Mouse (Mus musculus) liver, embryonic 14.5 days (tissue): ENCODE results near the gene Atp13a2. TPM values are rescaled to one million over a fixed set of nuclear protein-coding genes. Genes with fewer than 3 reads are reported as not detected.
A peak's percentile ranks its signal among the peaks of the same experiment; 100 is the strongest.

Source experiments
- ATAC-seq: fragments of 200-750 bp; cut with Nextera tagmentation; 2 replicates; pipeline ENCODE4 v1.8.0; 2017; ENCODE audit warnings: moderate number of reproducible peaks, mild to moderate bottlenecking, moderate library complexity; ENCODE audit not compliant: insufficient read depth
- DNase-seq, 3 experiments: peaks; one replicate each; pipeline ENCODE4 v3.0.0-alpha.2; 2012 to 2013; ENCODE audit warnings: low read depth in 3 of 3, low spot score in 3 of 3
- H3K27ac ChIP-seq: fragments of 300-500 bp; sonication (generic); 2 replicates; pipeline ENCODE4 v1.5.1; 2014; ENCODE audit warnings: moderate library complexity, mild to moderate bottlenecking, control low read depth, inconsistent platforms
- H3K27me3 ChIP-seq: fragments of 300-500 bp; sonication (generic); 2 replicates; pipeline ENCODE4 v1.6.1; 2014; ENCODE audit warnings: mild to moderate bottlenecking, low read length, moderate library complexity; ENCODE audit not compliant: control insufficient read depth, insufficient read depth
- H3K36me3 ChIP-seq: fragments of 300-500 bp; sonication (generic); replicated peaks from 2 replicates; pipeline ENCODE4 v1.6.1; 2014; ENCODE audit warnings: low read depth; ENCODE audit not compliant: control insufficient read depth, insufficient read depth
- H3K4me1 ChIP-seq, 2 experiments: fragments of 200-500 bp in 1 of 2; fragments of 300-500 bp in 1 of 2; sonication (generic) in 1 of 2; replicated peaks; 2 replicates each; pipeline ENCODE4 v1.6.1; 2012 to 2014; ENCODE audit warnings: antibody characterized with exemption in 1 of 2, inconsistent platforms in 1 of 2, low read length in 1 of 2; ENCODE audit not compliant: control insufficient read depth in 2 of 2, insufficient read depth in 2 of 2
- H3K4me2 ChIP-seq: fragments of 300-500 bp; sonication (generic); 2 replicates; pipeline ENCODE4 v1.6.1; 2014; ENCODE audit warnings: low read depth, mild to moderate bottlenecking, control low read depth, moderate library complexity
- H3K4me3 ChIP-seq, 2 experiments: fragments of 200-500 bp in 1 of 2; fragments of 300-500 bp in 1 of 2; sonication (generic) in 1 of 2; 2 replicates each; pipeline ENCODE4 v1.5.1; 2012 to 2014; ENCODE audit warnings: low read depth in 2 of 2, low read length in 2 of 2, mild to moderate bottlenecking in 2 of 2, control low read depth in 1 of 2, inconsistent platforms in 1 of 2, moderate library complexity in 1 of 2; ENCODE audit not compliant: insufficient read depth in 1 of 2
- H3K9ac ChIP-seq: fragments of 300-500 bp; sonication (generic); replicated peaks from 2 replicates; pipeline ENCODE4 v1.6.1; 2014; ENCODE audit warnings: mild to moderate bottlenecking, control low read depth, moderate library complexity
- H3K9me3 ChIP-seq: fragments of 300-500 bp; sonication (generic); 2 replicates; pipeline ENCODE4 v1.6.1; 2016; ENCODE audit warnings: low read length, mixed read lengths; ENCODE audit not compliant: control insufficient read depth
- CTCF ChIP-seq: IDR thresholded peaks from 2 replicates; pipeline ENCODE4 v1.5.1; 2016; ENCODE audit warnings: antibody characterized with exemption, low read depth, control low read depth
- EP300 ChIP-seq: IDR thresholded peaks from 2 replicates; pipeline ENCODE4 v1.6.1; 2016; ENCODE audit warnings: antibody characterized with exemption, low read depth
- WGBS: fragments of 180-500 bp; shearing (Covaris S2); extraction: QIAGEN DNeasy Blood & Tissue Kit; methylation state at CpG from one replicate; pipeline ENCODE4 v1.1.7; 2014; ENCODE audit not compliant: insufficient replicate concordance; 5-methylcytosine and 5-hydroxymethylcytosine counted together
- polyA plus RNA-seq, 2 experiments: library from polyadenylated mRNA; depleted of rRNA in 1 of 2; stranded (reverse) in 1 of 2; unstranded in 1 of 2; fragments of >200 nt; fragmentation: Nextera tagmentation in 1 of 2; extraction: Ambion mirVana in 1 of 2; gene quantifications; 2 replicates each; pipeline versions ENCODE4 v1.2.1 to v1.2.3; 2012 to 2014

Atp13a2 gene
- polyA plus RNA-seq, 2 experiments: 11.4 to 17.9 TPM

DNA sequence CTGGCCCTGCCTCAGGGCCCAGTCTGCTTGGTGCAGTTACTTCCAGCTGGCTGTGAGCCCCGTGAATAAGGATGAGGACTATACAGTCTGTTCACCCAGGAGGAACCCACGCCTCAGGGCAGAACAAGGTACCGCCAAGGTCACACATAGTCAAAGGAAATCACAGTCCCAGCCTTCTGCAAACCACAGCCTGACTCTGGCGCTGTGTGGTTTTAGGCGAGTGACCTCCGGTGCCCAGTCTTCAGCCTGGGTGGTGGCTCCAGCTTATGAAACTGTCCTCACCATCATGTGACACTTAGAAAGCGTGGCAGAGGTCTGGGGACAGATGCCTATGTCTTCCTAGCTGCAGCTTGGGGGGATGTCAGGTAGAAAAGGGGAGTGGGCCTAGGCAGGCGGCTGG is 9.1 kb downstream of the Atp13a2 start:
- DNase-seq (no peak), ATAC-seq (no peak)
- Histone ChIP-seq H3K27ac (no peak overlapping the region), H3K36me3 (no peaks in the 10 kb centered on the region; the same call in 1 of the 2 replicates), H3K4me2 (no peak overlapping the region), H3K9ac (no peak overlapping the region), H3K27me3 (no peaks in the 10 kb centered on the region), H3K4me1 (no peaks in the 10 kb centered on the region), H3K9me3 (no peaks in the 10 kb centered on the region), H3K4me3 (no peak overlapping the region)
- TF ChIP-seq CTCF (no peak), EP300 (no peak)
- WGBS: 78% methylated on average over 8 of the region's 8 CpGs

DNA sequence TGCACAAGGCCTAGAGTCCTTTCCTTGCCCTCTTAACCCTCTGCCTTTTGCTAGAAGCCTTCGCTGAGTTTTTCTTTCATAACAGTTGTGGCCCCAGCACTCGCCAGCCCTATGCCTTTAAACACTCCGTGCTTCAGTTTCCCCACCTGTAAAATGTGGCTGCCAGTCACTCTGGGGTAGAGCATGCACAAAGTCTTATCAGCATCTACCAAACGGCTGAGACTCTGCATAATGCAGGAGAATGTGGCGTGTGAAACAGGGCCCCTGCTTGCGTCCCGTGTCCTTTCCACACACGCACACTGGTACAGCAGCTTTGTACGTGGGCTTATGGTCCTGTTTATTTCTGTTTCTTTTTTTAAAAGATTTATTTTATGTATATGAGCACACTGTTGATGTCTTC is 10.1 kb downstream of the Atp13a2 start:
- TF ChIP-seq CTCF (no peak), EP300 (peak; percentile 21; the same call in 1 of the 2 replicates)
- Histone ChIP-seq H3K36me3 (no peaks in the 10 kb centered on the region; the same call in 1 of the 2 replicates), H3K9me3 (no peaks in the 10 kb centered on the region), H3K27me3 (no peaks in the 10 kb centered on the region), H3K4me3 (no peak overlapping the region), H3K27ac (no peak overlapping the region), H3K4me1 (no peaks in the 10 kb centered on the region), H3K4me2 (no peak overlapping the region), H3K9ac (no peak overlapping the region)
- ATAC-seq: peak; percentile 65
- 29% methylated on average over 9 of the region's 9 CpGs for WGBS
- no peak for DNase-seq

DNA sequence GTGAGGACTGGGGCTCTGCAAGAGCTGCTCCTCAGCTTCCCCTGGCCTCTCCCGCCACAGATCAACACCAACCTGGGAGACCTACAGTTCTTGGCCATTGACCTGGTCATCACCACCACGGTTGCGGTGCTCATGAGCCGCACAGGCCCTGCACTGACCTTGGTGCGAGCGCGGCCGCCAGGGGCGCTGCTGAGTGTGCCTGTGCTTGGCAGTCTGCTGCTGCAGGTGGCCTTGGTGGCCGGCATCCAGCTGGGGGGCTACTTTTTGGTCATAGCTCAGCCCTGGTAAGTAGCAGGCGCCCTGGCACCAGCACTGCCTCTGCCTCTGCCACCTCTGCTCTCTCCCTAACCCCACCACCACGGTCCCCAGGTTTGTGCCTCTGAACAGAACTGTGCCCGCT is 19.3 kb downstream of the Atp13a2 start:
- Histone ChIP-seq H3K27me3 (peaks cover 10% of the 10 kb centered on the region), H3K4me3 (no peak overlapping the region), H3K9me3 (no peaks in the 10 kb centered on the region), H3K36me3 (no peaks in the 10 kb centered on the region), H3K9ac (no peak overlapping the region), H3K27ac (no peak overlapping the region), H3K4me2 (no peak overlapping the region), H3K4me1 (peaks cover 2 to 8% of the 10 kb centered on the region in 2 experiments; a peak in 3 of 4 replicates)
- no peak for ATAC-seq
- 85% methylated on average over 13 of the region's 13 CpGs for whole genome bisulfite sequencing
- no peak for DNase-seq
- TF ChIP-seq CTCF (peak; percentile 59), EP300 (no peak)

DNA sequence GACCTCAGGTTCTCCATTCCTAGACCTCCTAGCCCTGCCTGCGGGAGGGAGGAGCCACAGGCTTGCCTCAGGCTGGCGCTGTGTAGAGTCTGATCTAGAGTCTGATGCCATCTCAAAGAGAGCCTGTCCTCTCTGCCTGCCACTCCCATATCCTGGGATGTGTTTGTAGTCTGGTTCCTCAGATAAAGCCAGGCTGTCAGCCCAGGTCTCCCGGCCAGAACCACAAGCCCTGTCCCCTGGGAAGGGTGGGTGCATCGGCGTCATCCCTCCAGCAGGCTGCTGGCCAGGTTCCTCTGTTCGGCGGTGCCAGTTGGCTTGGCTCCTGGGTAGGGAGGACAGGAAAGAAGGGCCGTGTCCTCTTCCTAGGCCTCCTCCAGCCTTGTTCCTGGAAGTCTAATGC is 21.4 kb downstream of the Atp13a2 start:
- peak; percentile 34; the same call in 1 of the 2 replicates for TF ChIP-seq EP300
- no peak for TF ChIP-seq CTCF
- peaks cover 12% of the 10 kb centered on the region for H3K27me3 ChIP-seq
- H3K4me1 ChIP-seq: peaks cover 2 to 8% of the 10 kb centered on the region in 2 experiments; a peak in 3 of 4 replicates
- ATAC-seq (peak; percentile 88), DNase-seq (peak in 1 of 3 experiments; percentile 23)
- 34% methylated on average over 8 of the region's 8 CpGs for whole genome bisulfite sequencing
- H3K9ac ChIP-seq: no peak overlapping the region
- no peaks in the 10 kb centered on the region for H3K36me3 ChIP-seq
- no peak overlapping the region for H3K27ac ChIP-seq
- H3K4me2 ChIP-seq: no peak overlapping the region
- H3K4me3 ChIP-seq: no peak overlapping the region
- H3K9me3 ChIP-seq: no peaks in the 10 kb centered on the region

DNA sequence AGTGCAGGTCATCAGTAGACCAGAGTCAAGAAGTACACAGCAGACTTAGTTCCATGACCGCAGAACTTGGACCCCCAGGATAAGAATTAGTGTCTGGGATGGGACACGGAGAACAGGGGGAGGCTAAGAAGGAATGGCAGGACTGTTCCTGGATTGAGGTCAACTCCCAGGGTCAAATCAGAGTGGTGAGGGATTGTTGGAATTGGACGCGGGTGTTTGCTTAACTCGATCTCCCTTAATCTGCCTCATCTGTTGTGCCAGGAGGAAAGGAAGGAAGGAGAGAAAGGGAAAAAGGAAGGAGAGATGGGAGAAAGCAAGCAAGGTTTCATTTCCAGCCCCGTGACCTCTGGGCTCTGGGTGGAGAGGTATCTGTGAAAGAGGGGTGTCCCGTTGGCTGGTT is 23.4 kb downstream of the Atp13a2 start, which contains the start of gene Mfap2:
Gene Mfap2, plus strand, starts transcription at position 301 of the 400 bp plus-strand sequence.
- TF ChIP-seq EP300 (no peak), CTCF (no peak)
- no peak within 1 kb of the TSS for H3K27ac ChIP-seq
- H3K4me2 ChIP-seq: peak within 1 kb of the TSS; percentile 47
- no peaks in the 10 kb centered on the region for H3K9me3 ChIP-seq
- H3K27me3 ChIP-seq: peaks cover 12% of the 10 kb centered on the region
- H3K9ac ChIP-seq: no peak within 1 kb of the TSS
- H3K4me1 ChIP-seq: peaks cover 2 to 8% of the 10 kb centered on the region in 2 experiments; a peak in 3 of 4 replicates
- no peak for DNase-seq
- ATAC-seq: no peak
- WGBS: 23% methylated on average over 7 of the region's 7 CpGs
- peak within 1 kb of the TSS; percentile 33 to 40 for H3K4me3 ChIP-seq
- no peaks in the 10 kb centered on the region for H3K36me3 ChIP-seq
